Mouse (Mus musculus) myocyte (in vitro differentiated cells): ENCODE measurements around the gene Sp2. TPM values are rescaled to one million over a fixed set of nuclear protein-coding genes. Genes with fewer than 3 reads are reported as not detected.
A peak's percentile ranks its signal among the peaks of the same experiment; 100 is the strongest.

ENCODE experiments used
- H3K27me3 ChIP-seq: one replicate; pipeline ENCODE4 v1.6.1; 2011; ENCODE audit not compliant: control insufficient read depth, insufficient read depth, insufficient read length
- H3K36me3 ChIP-seq: one replicate; pipeline ENCODE4 v1.6.1; 2011; ENCODE audit not compliant: control insufficient read depth, insufficient read depth
- H3K4me2 ChIP-seq: one replicate; pipeline ENCODE4 v1.6.1; 2011; ENCODE audit warnings: low read depth, control low read depth
- H3K4me3 ChIP-seq: one replicate; pipeline ENCODE4 v1.5.1; 2011; ENCODE audit warnings: mild to moderate bottlenecking, control low read depth, moderate library complexity
- H3K79me2 ChIP-seq: one replicate; pipeline ENCODE4 v1.6.1; 2011; ENCODE audit not compliant: control insufficient read depth, insufficient read depth
- H3ac ChIP-seq: one replicate; pipeline ENCODE4 v1.6.1; 2011; ENCODE audit not compliant: control insufficient read depth, insufficient read length
- CEBPB ChIP-seq: IDR thresholded peaks from 2 replicates; pipeline ENCODE4 v1.6.1; 2011; ENCODE audit warnings: mild to moderate bottlenecking, moderate library complexity; ENCODE audit not compliant: poor library complexity, insufficient read depth, severe bottlenecking
- E2F4 ChIP-seq: IDR thresholded peaks from one replicate; pipeline ENCODE4 v1.6.1; 2011; ENCODE audit warnings: mild to moderate bottlenecking, control low read depth, moderate library complexity; ENCODE audit not compliant: insufficient read depth
- MAX ChIP-seq: IDR thresholded peaks from one replicate; pipeline ENCODE4 v1.6.1; 2011; ENCODE audit warnings: low read depth, mild to moderate bottlenecking, control low read depth
- MYOD1 ChIP-seq, 3 experiments: IDR thresholded peaks; one replicate each; pipeline ENCODE4 v1.6.1; 2011; ENCODE audit warnings: control low read depth in 2 of 3, low read depth in 2 of 3, mild to moderate bottlenecking in 2 of 3, moderate library complexity in 1 of 3; ENCODE audit not compliant: insufficient read length in 2 of 3, control insufficient read depth in 1 of 3
- MYOG ChIP-seq, 3 experiments: IDR thresholded peaks; one replicate each; pipeline ENCODE4 v1.6.1; 2011; ENCODE audit warnings: control low read depth in 2 of 3, low read depth in 2 of 3, mild to moderate bottlenecking in 2 of 3; ENCODE audit not compliant: insufficient read length in 2 of 3, control insufficient read depth in 1 of 3, insufficient read depth in 1 of 3
- POLR2A ChIP-seq: IDR thresholded peaks from one replicate; pipeline ENCODE4 v1.6.1; 2011; ENCODE audit warnings: low read depth, mild to moderate bottlenecking, control low read depth, moderate library complexity; ENCODE audit not compliant: insufficient read length
- POLR2AphosphoS2 ChIP-seq: IDR thresholded peaks from one replicate; pipeline ENCODE4 v1.6.1; 2011; ENCODE audit warnings: low read depth, control low read depth; ENCODE audit not compliant: insufficient read length
- REST ChIP-seq: IDR thresholded peaks from one replicate; pipeline ENCODE4 v1.6.1; 2011; ENCODE audit warnings: mild to moderate bottlenecking, control low read depth, moderate library complexity; ENCODE audit not compliant: insufficient read depth, insufficient read length
- SRF ChIP-seq: IDR thresholded peaks from one replicate; pipeline ENCODE4 v1.6.1; 2011; ENCODE audit warnings: low read depth; ENCODE audit not compliant: control insufficient read depth, insufficient read length
- TCF12 ChIP-seq: IDR thresholded peaks from one replicate; pipeline ENCODE4 v1.6.1; 2011; ENCODE audit warnings: mild to moderate bottlenecking, control low read depth; ENCODE audit not compliant: poor library complexity, insufficient read depth, severe bottlenecking
- TCF3 ChIP-seq: IDR thresholded peaks from one replicate; pipeline ENCODE4 v1.6.1; 2011; ENCODE audit warnings: low read depth, control low read depth; ENCODE audit not compliant: insufficient read length
- USF1 ChIP-seq: IDR thresholded peaks from one replicate; pipeline ENCODE4 v1.6.1; 2011; ENCODE audit warnings: low read depth, mild to moderate bottlenecking, control low read depth, moderate library complexity
- polyA plus RNA-seq: library from polyadenylated mRNA; unstranded; fragments of >200 nt; fragmentation: generic; extraction: Trizol; gene quantifications from one replicate; pipeline ENCODE4 v1.2.1, GENCODE M21; 2012; ENCODE audit warnings: missing spikeins

Sp2 gene
- polyA plus RNA-seq, 1 experiment, result 11.5 TPM

DNA sequence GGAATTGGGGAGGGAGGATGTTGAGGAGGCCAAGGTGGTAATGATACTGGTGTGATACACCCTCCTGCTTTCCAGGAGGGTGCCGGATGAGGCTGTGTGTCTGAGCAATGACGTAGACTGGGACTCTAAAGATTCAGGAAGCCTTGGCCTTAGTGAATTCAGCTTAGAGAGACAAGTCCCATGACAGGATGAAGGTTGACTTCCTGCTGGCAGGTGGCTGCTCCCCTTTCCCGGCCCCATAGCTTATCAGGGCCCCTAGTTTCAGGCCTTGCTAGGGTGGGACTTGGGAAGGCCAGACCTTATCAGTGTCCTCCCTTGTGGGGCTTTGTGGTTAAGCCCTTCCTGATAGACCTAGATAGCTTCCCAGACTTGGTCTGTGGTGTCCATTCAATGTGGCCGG, 34.9 kb downstream of the Sp2 start:
- Histone ChIP-seq H3K4me3 (no peak overlapping the region), H3K79me2 (no peaks in the 10 kb centered on the region), H3K27me3 (no peaks in the 10 kb centered on the region), H3K4me2 (no peak overlapping the region), H3ac (no peak overlapping the region), H3K36me3 (no peaks in the 10 kb centered on the region)
- no peak for TF ChIP-seq POLR2A
- no peak for TF ChIP-seq REST
- no peak for TF ChIP-seq TCF3
- TF ChIP-seq MAX, result no peak
- no peak for TF ChIP-seq MYOG (IDR thresholded peaks at IDR 0.05; ENCODE audit: control insufficient read depth in 1 of 3, insufficient read depth in 1 of 3, insufficient read length in 2 of 3, low read depth in 2 of 3)
- no peak for TF ChIP-seq SRF
- no peak for TF ChIP-seq POLR2AphosphoS2
- TF ChIP-seq E2F4, result no peak
- TF ChIP-seq MYOD1 (IDR thresholded peaks at IDR 0.05; ENCODE audit: control insufficient read depth in 1 of 3, insufficient read length in 2 of 3, low read depth in 2 of 3), result no peak
- TF ChIP-seq TCF12, result no peak
- TF ChIP-seq CEBPB, result no peak
- TF ChIP-seq USF1, result no peak

DNA sequence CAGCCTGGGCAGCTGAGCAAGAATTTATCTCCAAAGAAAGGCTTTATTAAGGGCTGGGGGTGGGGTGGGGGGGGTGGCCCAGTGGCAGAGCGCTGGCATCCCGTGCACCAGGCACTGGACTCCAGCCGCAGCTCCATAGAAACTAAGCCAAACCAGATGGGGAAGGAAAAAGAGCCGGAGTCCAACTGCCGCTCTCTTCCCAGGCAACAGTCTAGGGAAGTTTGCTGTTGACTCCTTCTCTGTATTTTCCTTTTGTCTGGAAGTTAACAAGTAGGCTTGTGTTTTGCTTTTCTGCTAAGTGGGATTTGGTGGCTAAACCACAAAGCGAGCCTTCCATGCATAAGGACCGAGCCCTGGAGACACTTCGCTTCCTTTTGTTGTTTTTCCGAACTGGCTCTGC, 36.3 kb downstream of the Sp2 start:
- Histone ChIP-seq H3K4me2 (no peak overlapping the region), H3K4me3 (no peak overlapping the region)
- TF ChIP-seq TCF12, result no peak
- TF ChIP-seq TCF3, result no peak
- no peak for TF ChIP-seq E2F4
- no peak for TF ChIP-seq REST
- TF ChIP-seq CEBPB, result no peak

GRCm38 (mm10) chr11:96944844-96945580, 37.7 kb downstream of the Sp2 start:
- Histone ChIP-seq H3K27me3 (no peaks in the 10 kb centered on the region), H3ac (no peak overlapping the region), H3K4me2 (peak overlapping the region; percentile 83), H3K36me3 (no peaks in the 10 kb centered on the region), H3K79me2 (no peaks in the 10 kb centered on the region), H3K4me3 (peak overlapping the region; percentile 35)
- TF ChIP-seq USF1 (no peak), MAX (no peak), MYOG (IDR thresholded peaks at IDR 0.05; ENCODE audit: control insufficient read depth in 1 of 3, insufficient read depth in 1 of 3, insufficient read length in 2 of 3, low read depth in 2 of 3) (peak in 2 of 3 experiments; percentile 14 to 31), POLR2AphosphoS2 (no peak), POLR2A (no peak), MYOD1 (IDR thresholded peaks at IDR 0.05; ENCODE audit: control insufficient read depth in 1 of 3, insufficient read length in 2 of 3, low read depth in 2 of 3) (peak in 1 of 3 experiments; percentile 4), CEBPB (no peak), E2F4 (no peak)

More for the DNA sequence above, 36.3 kb downstream of the Sp2 start:
- Histone ChIP-seq H3K27me3 (no peaks in the 10 kb centered on the region), H3K79me2 (no peaks in the 10 kb centered on the region), H3K36me3 (no peaks in the 10 kb centered on the region), H3ac (no peak overlapping the region)

DNA sequence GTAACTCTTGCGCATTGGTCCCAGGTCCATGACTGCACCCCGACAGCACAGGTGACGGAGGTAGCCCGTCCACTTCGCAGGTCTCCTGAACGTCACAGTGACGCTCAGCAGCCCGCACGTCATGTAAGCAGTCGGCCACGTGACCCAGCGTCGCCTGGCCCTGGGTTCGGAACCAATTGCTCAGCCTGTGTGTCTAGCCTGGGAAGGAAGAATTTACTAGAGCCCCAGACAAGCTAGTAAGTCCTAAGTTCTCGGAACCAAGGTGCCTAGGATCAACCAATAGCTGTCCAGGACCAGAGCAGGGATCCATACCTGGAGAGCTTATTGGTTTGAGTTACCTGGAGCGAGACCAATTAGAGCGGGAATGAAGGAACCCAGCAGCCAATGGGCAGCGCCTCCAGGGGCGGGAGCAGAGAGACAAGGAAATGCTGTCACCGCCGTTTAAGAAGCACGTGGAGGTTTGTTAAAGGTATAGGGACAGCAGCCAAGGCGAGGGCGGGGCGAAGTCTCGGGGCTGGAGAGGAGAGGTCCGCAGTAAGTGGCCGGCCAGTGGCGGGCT, 38.9 kb downstream of the Sp2 start, which contains the start of gene Pnpo:
Pnpo (minus strand) TSS at position 241 of the 559 bp plus-strand sequence.
- Histone ChIP-seq H3ac (peak within 1 kb of the TSS; percentile 5), H3K4me2 (peak within 1 kb of the TSS; percentile 83), H3K79me2 (no peaks in the 10 kb centered on the region), H3K4me3 (peak within 1 kb of the TSS; percentile 35), H3K36me3 (no peaks in the 10 kb centered on the region), H3K27me3 (no peaks in the 10 kb centered on the region)
- TF ChIP-seq POLR2AphosphoS2 (no peak), USF1 (peak; percentile 73), MAX (peak; percentile 35), POLR2A (peak; percentile 33), TCF12 (no peak)

GRCm38 (mm10) chr11:96941989-96942590, 40.7 kb downstream of the Sp2 start:
- H3K36me3 ChIP-seq, result no peaks in the 10 kb centered on the region
- no peak overlapping the region for H3K4me2 ChIP-seq
- H3K79me2 ChIP-seq, result no peaks in the 10 kb centered on the region
- H3K4me3 ChIP-seq, result no peak overlapping the region
- H3K27me3 ChIP-seq, result no peaks in the 10 kb centered on the region
- H3ac ChIP-seq, result no peak overlapping the region
- TF ChIP-seq POLR2AphosphoS2 (no peak), REST (no peak), POLR2A (no peak), TCF12 (no peak), MYOG (IDR thresholded peaks at IDR 0.05; ENCODE audit: control insufficient read depth in 1 of 3, insufficient read depth in 1 of 3, insufficient read length in 2 of 3, low read depth in 2 of 3) (no peak), CEBPB (no peak), MAX (no peak), SRF (no peak), MYOD1 (IDR thresholded peaks at IDR 0.05; ENCODE audit: control insufficient read depth in 1 of 3, insufficient read length in 2 of 3, low read depth in 2 of 3) (no peak), E2F4 (no peak), USF1 (no peak), TCF3 (no peak)
